Mouse (Mus musculus) neural tube, embryonic 10.5 days (tissue): ENCODE data around the gene B4galnt1.

Experiments
- DNase-seq: peaks from one replicate; pipeline ENCODE4 v3.0.0-alpha.2; 2017; ENCODE audit warnings: low spot score; ENCODE audit errors: extremely low spot score

Gene B4galnt1

DNA sequence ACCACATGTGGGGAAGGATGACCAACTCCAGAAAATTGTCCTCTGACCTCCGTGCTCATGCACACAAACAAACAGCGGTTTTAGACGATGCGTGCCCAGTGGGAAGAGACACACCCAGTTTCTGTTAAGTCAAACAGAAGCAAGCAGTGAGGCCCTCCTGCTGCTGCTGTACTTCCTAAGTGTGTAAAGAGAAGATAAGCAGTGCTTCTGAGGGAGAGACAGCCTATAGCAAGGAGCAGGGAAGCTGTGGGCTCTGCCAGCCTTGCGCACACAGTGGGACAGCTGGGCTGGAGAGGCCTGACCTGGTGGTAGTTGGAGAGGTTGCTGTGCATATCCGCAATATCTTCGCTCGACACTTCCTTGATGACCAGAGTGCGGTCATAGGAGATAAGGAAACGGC, 40.3 kb downstream of the B4galnt1 start:
- no peak for DNase-seq

DNA sequence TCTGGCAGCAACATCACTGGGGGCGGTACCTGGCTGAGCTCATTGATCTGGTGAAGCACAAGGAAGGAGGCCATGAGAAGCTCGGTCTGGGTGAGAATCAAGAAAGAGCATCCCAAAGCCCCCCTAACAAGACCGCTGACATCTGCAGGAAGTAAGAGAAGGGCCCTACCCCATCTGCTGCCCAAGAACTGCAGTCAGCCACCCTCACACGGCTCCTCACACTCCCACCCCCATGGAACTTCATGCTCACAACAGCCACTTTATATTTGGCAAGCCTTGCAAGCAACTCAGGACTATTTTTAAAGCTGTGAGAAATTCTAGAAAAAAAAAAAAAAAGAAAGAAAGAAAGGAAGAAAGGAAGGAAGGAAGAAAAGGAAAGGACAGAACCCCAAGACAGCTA, 43.9 kb downstream of the B4galnt1 start:
- DNase-seq: no peak

DNA sequence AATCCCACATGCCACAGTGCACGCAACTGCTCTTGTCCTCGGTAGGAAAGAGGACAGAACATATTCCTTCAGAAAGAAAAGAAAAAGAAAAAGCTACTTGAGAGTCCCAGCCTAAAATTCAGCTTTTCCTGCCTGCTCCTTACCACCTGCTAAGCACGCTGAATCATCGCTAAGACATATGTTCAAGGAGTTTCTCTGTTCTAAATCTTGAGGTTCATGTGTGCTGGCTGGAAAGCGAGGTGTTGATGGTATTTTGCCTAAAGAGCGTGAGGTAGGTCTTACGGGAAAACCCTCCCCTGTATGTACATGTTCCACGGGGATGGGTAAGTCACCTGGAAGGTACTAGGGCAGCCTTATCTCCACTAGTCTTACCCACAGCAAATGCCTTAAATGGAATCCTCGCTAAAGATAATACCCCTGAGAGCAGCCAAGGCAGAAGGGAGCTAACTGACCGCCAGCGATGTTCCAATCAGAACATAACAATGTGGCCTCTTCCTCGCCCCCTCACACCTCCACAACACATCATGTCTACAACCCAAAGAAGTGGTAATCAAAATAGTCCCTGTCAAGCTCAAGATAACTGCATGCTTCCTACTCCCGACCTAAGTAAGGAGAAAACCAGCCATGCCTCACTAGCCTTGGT, 45.0 kb downstream of the B4galnt1 start:
- DNase-seq: no peak

DNA sequence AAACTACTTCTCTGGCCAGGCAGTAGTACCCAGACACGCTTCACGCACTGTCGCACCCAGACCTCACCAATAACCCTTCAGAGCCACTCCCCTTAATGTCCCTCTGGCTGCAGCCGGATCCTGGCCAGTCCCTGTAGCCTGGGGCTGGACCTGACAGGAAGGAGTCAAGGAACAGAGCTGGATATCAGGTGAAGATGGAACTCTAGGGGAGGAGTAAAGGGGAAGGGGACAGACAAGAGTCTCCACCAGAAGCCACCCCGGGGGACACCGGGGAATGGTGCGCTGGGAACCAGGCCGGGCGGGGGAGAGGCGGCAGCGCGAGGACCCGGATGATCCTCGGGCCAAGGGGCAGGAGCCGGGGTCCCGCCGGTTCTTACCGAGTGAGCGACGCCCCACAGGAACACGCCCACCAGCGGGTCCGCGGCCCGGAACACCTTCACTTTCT, 46.0 kb downstream of the B4galnt1 start:
- no peak for DNase-seq

GRCm38 (mm10) chr10:127211414-127211854, 46.4 kb downstream of the B4galnt1 start, which contains the start of gene Pip4k2c:
Gene Pip4k2c (minus strand): TSS chr10:127211585.
- peak; percentile 89 for DNase-seq

DNA sequence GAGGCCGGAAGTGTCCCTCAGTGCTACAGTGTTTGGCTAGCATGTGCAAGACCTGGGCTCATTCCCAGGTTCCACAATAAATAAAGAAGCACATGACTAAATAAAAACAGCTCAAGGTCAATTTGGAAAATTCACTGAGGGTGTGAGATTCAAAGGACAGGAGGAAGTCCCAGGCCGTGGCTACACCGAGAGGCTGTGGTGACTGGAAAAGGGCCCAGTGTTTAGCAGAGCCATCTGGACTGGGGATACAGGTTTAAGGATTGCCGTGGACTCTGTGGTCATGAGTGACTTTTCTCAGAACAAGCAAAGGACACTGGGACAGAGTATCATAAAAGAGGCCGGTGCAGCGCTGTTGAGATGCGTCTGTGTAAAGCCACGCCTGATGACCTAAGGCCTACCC, 48.2 kb downstream of the B4galnt1 start:
- DNase-seq: no peak

- no peak for DNase-seq
Measured at GRCm38 (mm10) chr10:127213704-127214421, 48.8 kb downstream of the B4galnt1 start.

GRCm38 (mm10) chr10:127214422-127214803, 49.4 kb downstream of the B4galnt1 start:
- no peak for DNase-seq

DNA sequence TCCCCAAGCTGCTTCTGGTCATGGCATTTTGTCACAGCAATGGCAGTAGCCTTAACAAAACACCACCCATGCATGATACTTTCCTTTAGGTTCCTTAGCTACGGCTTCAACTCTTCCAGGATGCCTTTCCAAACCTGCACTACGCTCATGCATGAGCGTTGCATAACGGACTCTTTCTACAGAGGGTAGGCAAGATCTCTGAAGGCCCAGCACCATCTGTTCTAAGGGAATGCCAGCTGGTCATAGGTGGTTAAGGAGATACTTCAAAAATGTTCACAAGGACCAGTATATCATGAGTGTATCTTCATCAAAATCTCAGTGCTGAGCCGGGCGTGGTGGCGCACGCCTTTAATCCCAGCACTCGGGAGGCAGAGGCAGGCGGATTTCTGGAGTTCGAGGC, 51.4 kb downstream of the B4galnt1 start:
- no peak for DNase-seq

GRCm38 (mm10) chr10:127217177-127217576, 52.2 kb downstream of the B4galnt1 start:
- DNase-seq: no peak

GRCm38 (mm10) chr10:127218339-127218738, 53.3 kb downstream of the B4galnt1 start:
- no peak for DNase-seq
